Mouse (Mus musculus) stomach, embryonic 16.5 days (tissue): ENCODE results near the gene Rassf1. TPM values are rescaled to one million over a fixed set of nuclear protein-coding genes. Genes with fewer than 3 reads are reported as not detected.

Experiments
- ATAC-seq: fragments of 200-750 bp; cut with Nextera tagmentation; 2 replicates; pipeline ENCODE4 v1.8.0; 2017; ENCODE audit warnings: moderate number of reproducible peaks, moderate TSS enrichment; ENCODE audit not compliant: insufficient read depth, low FRiP score
- H3K27ac ChIP-seq: fragments of 300-500 bp; sonication (generic); 2 replicates; pipeline ENCODE4 v1.5.1; 2014; ENCODE audit warnings: low read length
- H3K27me3 ChIP-seq: fragments of 300-500 bp; sonication (generic); 2 replicates; pipeline ENCODE4 v1.6.1; 2014; ENCODE audit warnings: low read length, control low read depth, mixed read lengths; ENCODE audit not compliant: control insufficient read depth, insufficient read depth
- H3K36me3 ChIP-seq: fragments of 300-500 bp; sonication (generic); 2 replicates; pipeline ENCODE4 v1.6.1; 2014; ENCODE audit warnings: low read length; ENCODE audit not compliant: control insufficient read depth, insufficient read depth
- H3K4me1 ChIP-seq: fragments of 300-500 bp; sonication (generic); 2 replicates; pipeline ENCODE4 v1.6.1; 2014; ENCODE audit warnings: low read length, control low read depth, mixed read lengths; ENCODE audit not compliant: control insufficient read depth, insufficient read depth
- H3K4me2 ChIP-seq: fragments of 300-500 bp; sonication (generic); 2 replicates; pipeline ENCODE4 v1.6.1; 2014; ENCODE audit warnings: low read depth, low read length, mixed read lengths
- H3K4me3 ChIP-seq: fragments of 300-500 bp; sonication (generic); replicated peaks from 2 replicates; pipeline ENCODE4 v1.5.1; 2014; ENCODE audit warnings: mild to moderate bottlenecking, low read length
- H3K9ac ChIP-seq: fragments of 300-500 bp; sonication (generic); 2 replicates; pipeline ENCODE4 v1.6.1; 2014; ENCODE audit warnings: low read length
- H3K9me3 ChIP-seq: fragments of 300-500 bp; sonication (generic); replicated peaks from 2 replicates; pipeline ENCODE4 v1.6.1; 2016; ENCODE audit warnings: low read length, control low read depth; ENCODE audit not compliant: control insufficient read depth
- WGBS: fragments of 180-500 bp; shearing (Covaris S2); extraction: QIAGEN DNeasy Blood & Tissue Kit; methylation state at CpG from one replicate; pipeline ENCODE4 v1.1.7; 2014; 5-methylcytosine and 5-hydroxymethylcytosine counted together
- polyA plus RNA-seq: library from polyadenylated mRNA; unstranded; fragments of >200 nt; fragmentation: Nextera tagmentation; extraction: Ambion mirVana; gene quantifications from 2 replicates; pipeline ENCODE4 v1.2.1, GENCODE M21; 2015

Rassf1 gene
- polyA plus RNA-seq, 1 experiment from 2014 or later: 63.8 TPM

DNA sequence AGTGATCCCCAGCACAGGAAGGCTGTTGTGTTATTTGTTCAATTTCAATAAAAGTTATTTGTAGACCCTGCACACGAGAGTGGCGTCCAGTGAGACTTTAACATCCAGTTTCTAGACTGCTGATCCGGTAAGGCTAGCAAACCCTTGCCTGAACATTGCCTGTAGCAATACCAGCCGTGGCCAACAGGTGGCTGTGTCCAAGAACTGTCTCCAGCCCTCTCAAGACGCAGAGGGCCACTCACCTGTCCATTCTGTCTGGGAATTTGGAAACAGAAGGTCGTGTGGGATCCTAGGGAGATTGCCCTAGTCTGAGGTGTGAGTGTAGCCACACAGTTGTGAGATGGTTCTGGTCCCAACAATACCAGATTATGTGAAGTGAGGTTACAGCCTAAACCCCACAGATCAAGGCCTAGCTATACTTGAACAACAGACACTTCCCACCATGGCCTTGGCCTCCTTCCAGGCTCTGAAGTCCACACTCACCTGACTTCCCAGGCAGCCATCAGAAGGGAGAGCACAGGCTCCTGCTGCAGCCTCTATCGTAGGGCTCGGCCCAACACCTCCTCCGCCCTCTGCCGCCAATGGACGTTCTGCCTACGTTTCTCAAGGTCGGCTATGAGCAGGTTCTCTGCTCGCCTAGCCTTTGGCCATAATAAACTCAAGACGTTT lies 14.8 kb downstream of the Rassf1 start:
- no peaks in the 10 kb centered on the region for H3K27me3 ChIP-seq

DNA sequence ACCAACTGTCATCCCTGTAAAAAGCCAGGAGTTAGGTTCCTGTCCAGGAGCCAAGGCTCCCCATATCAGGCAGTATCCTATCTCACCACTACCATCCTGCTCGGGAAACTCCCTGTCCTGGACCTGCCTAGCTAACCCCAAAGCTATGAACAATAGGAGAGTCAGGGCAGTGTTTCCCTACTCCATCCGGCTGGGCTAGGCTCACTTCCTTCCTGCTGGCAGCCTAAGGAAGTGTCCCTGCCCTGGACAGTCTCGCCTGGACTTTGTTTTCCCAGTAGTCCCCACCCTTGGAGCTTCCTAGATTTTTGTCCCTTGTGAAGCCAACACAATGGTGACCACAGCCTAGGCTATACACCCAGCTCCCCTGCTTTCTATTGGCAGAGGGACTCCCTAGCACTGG lies 15.5 kb downstream of the Rassf1 start:
- H3K4me2 ChIP-seq: peak overlapping the region; percentile 90; the same call in 1 of the 2 replicates
- H3K36me3 ChIP-seq: peaks cover 7% of the 10 kb centered on the region
- peak overlapping the region; percentile 89 for H3K27ac ChIP-seq
- no peak for ATAC-seq
- peaks cover 53% of the 10 kb centered on the region for H3K4me1 ChIP-seq
- no peaks in the 10 kb centered on the region for H3K9me3 ChIP-seq
- H3K9ac ChIP-seq: peak overlapping the region; percentile 34; the same call in 1 of the 2 replicates
- 45% methylated on average over 3 of the region's 3 CpGs for WGBS
- H3K4me3 ChIP-seq: no peak overlapping the region
- H3K27me3 ChIP-seq: no peaks in the 10 kb centered on the region

More for the DNA sequence above, 14.8 kb downstream of the Rassf1 start:
- Histone ChIP-seq H3K4me3 (no peak overlapping the region), H3K27ac (peak overlapping the region; percentile 89), H3K9ac (no peak overlapping the region), H3K9me3 (no peaks in the 10 kb centered on the region), H3K36me3 (peaks cover 13% of the 10 kb centered on the region), H3K4me1 (peaks cover 47% of the 10 kb centered on the region), H3K4me2 (peak overlapping the region; percentile 90; the same call in 1 of the 2 replicates)
- no peak for ATAC-seq
- WGBS: 48% methylated on average over 15 of the region's 15 CpGs

- peaks cover 7% of the 10 kb centered on the region; the same call in 1 of the 2 replicates for H3K36me3 ChIP-seq
- peak within 1 kb of the TSS; percentile 90 for H3K4me2 ChIP-seq
- H3K27ac ChIP-seq: peak within 1 kb of the TSS; percentile 89
- no peak for ATAC-seq
- H3K9me3 ChIP-seq: no peaks in the 10 kb centered on the region
- H3K9ac ChIP-seq: peak within 1 kb of the TSS; percentile 89
- H3K4me3 ChIP-seq: peak within 1 kb of the TSS; percentile 92
- no peaks in the 10 kb centered on the region for H3K27me3 ChIP-seq
- peaks cover 49% of the 10 kb centered on the region for H3K4me1 ChIP-seq
- WGBS: 6% methylated on average over 18 of the region's 18 CpGs
These were observed 16.5 kb downstream of the Rassf1 start, which contains the start of gene Hyal2 for GRCm38 (mm10) chr9:107567702-107568319. Gene Hyal2, plus strand, starts transcription at chr9:107567945.

DNA sequence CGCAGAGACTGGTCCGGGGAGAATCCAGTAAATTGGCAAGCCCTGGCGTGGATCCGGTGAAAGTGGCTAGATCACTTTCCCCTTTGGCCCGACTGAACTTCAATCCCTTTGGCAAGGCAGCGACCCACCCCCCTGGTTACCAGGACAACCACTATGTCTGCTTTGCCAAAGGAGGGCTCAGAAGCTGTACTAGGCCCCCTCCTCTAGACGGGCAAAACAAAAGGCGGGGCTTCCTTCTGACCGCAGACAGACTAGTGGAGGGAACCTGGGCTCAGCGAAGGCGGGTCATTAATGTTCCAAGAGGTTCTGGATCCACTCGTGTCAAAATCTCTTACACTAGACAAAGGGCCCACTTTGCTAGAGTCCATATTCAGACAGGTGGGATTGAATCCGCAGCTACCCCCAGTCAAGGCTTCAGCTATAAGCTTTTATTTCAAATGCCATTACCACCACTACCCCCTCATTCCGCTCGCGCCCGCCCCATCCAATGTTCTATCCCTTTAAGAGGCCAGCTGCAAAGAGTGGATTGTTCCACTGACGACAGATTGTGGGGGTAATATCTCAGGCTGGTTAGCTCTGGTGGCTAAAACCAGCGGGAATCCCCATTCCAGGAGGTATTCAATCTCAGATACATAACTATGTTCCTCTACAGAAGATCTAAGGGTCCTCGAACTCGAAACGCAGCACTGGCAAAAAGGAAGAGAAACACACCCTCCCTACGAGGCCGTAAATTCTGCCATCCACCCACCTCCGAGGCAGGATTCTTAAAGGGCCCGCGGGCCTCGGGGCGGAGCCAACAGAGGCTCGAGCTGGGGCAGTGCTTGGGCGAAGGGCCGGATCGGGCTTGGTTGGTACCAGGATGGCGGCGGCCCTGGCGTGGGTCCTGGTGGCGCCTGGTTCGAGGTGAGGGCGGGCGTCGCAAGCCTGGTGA lies 17.2 kb downstream of the Rassf1 start:
- Histone ChIP-seq H3K4me3 (peak overlapping the region; percentile 92), H3K4me2 (peak overlapping the region; percentile 90), H3K9ac (peak overlapping the region; percentile 89), H3K36me3 (peaks cover 13% of the 10 kb centered on the region), H3K27ac (peak overlapping the region; percentile 89), H3K4me1 (peaks cover 48% of the 10 kb centered on the region), H3K27me3 (no peaks in the 10 kb centered on the region), H3K9me3 (no peaks in the 10 kb centered on the region)
- under 1% methylated on average over 41 of the region's 41 CpGs for WGBS
- peak; percentile 84 for ATAC-seq

- Histone ChIP-seq H3K9me3 (no peaks in the 10 kb centered on the region), H3K9ac (peak overlapping the region; percentile 89), H3K4me2 (peak overlapping the region; percentile 90), H3K4me1 (peaks cover 42% of the 10 kb centered on the region), H3K27ac (peak overlapping the region; percentile 89), H3K27me3 (no peaks in the 10 kb centered on the region), H3K4me3 (peak overlapping the region; percentile 92), H3K36me3 (peaks cover 15% of the 10 kb centered on the region)
- WGBS: 0% methylated on average over 23 of the region's 23 CpGs
- ATAC-seq: peak; percentile 15; the same call in 1 of the 2 replicates
These were observed 17.9 kb downstream of the Rassf1 start for GRCm38 (mm10) chr9:107569270-107569669.

DNA sequence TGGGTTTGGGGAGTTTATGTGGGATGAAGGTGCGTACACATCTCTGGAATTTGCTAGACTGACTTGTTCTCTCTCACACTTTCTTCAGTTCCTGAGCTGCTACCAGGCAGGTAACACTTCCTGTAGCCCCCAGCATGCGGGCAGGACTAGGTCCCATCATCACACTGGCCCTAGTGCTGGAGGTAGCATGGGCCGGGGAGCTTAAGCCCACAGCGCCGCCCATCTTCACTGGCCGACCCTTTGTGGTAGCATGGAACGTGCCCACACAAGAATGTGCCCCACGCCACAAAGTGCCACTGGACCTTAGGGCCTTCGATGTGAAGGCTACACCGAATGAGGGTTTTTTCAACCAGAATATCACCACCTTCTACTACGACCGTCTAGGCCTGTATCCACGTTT lies 18.7 kb downstream of the Rassf1 start:
- no peaks in the 10 kb centered on the region for H3K9me3 ChIP-seq
- peaks cover 15% of the 10 kb centered on the region for H3K36me3 ChIP-seq
- 34% methylated on average over 13 of the region's 13 CpGs for WGBS
- H3K4me1 ChIP-seq: peaks cover 40% of the 10 kb centered on the region
- no peaks in the 10 kb centered on the region for H3K27me3 ChIP-seq
- no peak for ATAC-seq
- H3K9ac ChIP-seq: peak overlapping the region; percentile 89
- H3K27ac ChIP-seq: peak overlapping the region; percentile 89; the same call in 1 of the 2 replicates
- peak overlapping the region; percentile 90 for H3K4me2 ChIP-seq
- H3K4me3 ChIP-seq: peak overlapping the region; percentile 92

- H3K4me1 ChIP-seq: peaks cover 41% of the 10 kb centered on the region
- peak overlapping the region; percentile 90 for H3K4me2 ChIP-seq
- peak overlapping the region; percentile 92 for H3K4me3 ChIP-seq
- WGBS: 75% methylated on average over 21 of the region's 21 CpGs
- peak overlapping the region; percentile 89 for H3K27ac ChIP-seq
- H3K9me3 ChIP-seq: no peaks in the 10 kb centered on the region
- peak overlapping the region; percentile 89 for H3K9ac ChIP-seq
- peaks cover 15% of the 10 kb centered on the region for H3K36me3 ChIP-seq
- ATAC-seq: no peak
- no peaks in the 10 kb centered on the region for H3K27me3 ChIP-seq
These were observed 19.5 kb downstream of the Rassf1 start for GRCm38 (mm10) chr9:107570845-107571244.

DNA sequence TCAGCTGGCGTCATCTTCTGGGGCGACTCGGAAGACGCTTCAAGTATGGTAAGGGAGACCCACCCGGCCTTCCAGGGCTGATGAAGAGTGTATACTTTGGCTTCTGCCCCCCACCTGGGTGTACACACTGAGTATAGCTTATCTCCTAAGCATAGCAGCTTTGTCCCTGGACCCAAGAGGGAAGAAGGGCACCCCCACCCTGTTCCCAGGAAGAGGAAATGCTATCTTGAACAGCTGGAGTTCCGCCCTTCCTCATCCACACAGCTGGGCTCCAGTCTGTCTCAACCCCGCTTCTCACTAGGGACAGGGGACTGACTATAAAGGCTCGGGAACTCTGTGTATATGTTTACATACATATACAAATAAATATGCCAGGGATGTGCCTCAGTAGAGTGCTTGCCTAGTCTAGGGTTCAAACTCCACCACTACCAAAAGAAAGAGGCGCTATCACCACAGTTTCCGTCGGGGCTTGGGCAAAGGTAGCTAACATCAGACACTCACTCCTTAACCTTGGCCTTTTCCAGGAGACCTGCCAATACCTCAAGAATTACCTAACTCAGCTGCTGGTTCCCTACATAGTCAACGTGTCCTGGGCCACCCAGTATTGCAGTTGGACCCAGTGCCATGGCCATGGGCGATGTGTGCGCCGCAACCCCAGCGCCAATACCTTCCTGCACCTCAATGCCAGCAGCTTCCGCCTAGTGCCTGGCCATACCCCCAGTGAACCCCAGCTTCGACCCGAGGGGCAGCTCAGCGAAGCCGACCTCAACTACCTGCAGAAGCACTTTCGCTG lies 20.4 kb downstream of the Rassf1 start:
- 84% methylated on average over 22 of the region's 22 CpGs for WGBS

More for the DNA sequence above, 20.4 kb downstream of the Rassf1 start:
- Histone ChIP-seq H3K27me3 (no peaks in the 10 kb centered on the region), H3K4me3 (peak overlapping the region; percentile 92; the same call in 1 of the 2 replicates), H3K4me2 (peak overlapping the region; percentile 90), H3K4me1 (peaks cover 47% of the 10 kb centered on the region), H3K9ac (0 out of 2 replicates have a peak overlapping the region, but pooled peaks have one; percentile 8), H3K36me3 (peaks cover 15% of the 10 kb centered on the region), H3K9me3 (no peaks in the 10 kb centered on the region), H3K27ac (peak overlapping the region; percentile 89; the same call in 1 of the 2 replicates)
- no peak for ATAC-seq
